Mouse (Mus musculus) heart, postnatal 0 days (tissue): ENCODE results near the gene Serpinf2. TPM values are rescaled to one million over a fixed set of nuclear protein-coding genes. Genes with fewer than 3 reads are reported as not detected.
"Not testable (repeated sequence)": the region's sequence is repeated elsewhere in the genome, so short reads cannot be mapped to it uniquely, and the experiment has no call there.

ENCODE experiments used
- ATAC-seq: fragments of 200-750 bp; cut with Nextera tagmentation; 2 replicates; pipeline ENCODE4 v1.8.0; 2017; ENCODE audit warnings: low read depth, moderate number of reproducible peaks, moderate library complexity; ENCODE audit not compliant: insufficient read depth
- DNase-seq: peaks from one replicate; pipeline ENCODE4 v3.0.0-alpha.2; 2016; ENCODE audit warnings: low spot score
- H3K27ac ChIP-seq: fragments of 300-500 bp; sonication (generic); 2 replicates; pipeline ENCODE4 v1.5.1; 2014; ENCODE audit warnings: low read depth, mild to moderate bottlenecking
- H3K27me3 ChIP-seq: fragments of 300-500 bp; sonication (generic); 2 replicates; pipeline ENCODE4 v1.6.1; 2014; ENCODE audit warnings: low read length, mixed read lengths; ENCODE audit not compliant: control insufficient read depth, insufficient read depth
- H3K36me3 ChIP-seq: fragments of 300-500 bp; sonication (generic); replicated peaks from 2 replicates; pipeline ENCODE4 v1.6.1; 2014; ENCODE audit warnings: low read length, mixed read lengths; ENCODE audit not compliant: control insufficient read depth, insufficient read depth
- H3K4me1 ChIP-seq: fragments of 300-500 bp; sonication (generic); 2 replicates; pipeline ENCODE4 v1.6.1; 2014; ENCODE audit warnings: antibody characterized with exemption; ENCODE audit not compliant: control insufficient read depth, insufficient read depth
- H3K4me2 ChIP-seq: fragments of 300-500 bp; sonication (generic); 2 replicates; pipeline ENCODE4 v1.6.1; 2014; ENCODE audit warnings: low read depth, mild to moderate bottlenecking, low read length, moderate library complexity
- H3K4me3 ChIP-seq: fragments of 300-500 bp; sonication (generic); 2 replicates; pipeline ENCODE4 v1.5.1; 2014; ENCODE audit warnings: low read depth, low read length
- H3K9ac ChIP-seq: fragments of 300-500 bp; sonication (generic); replicated peaks from 2 replicates; pipeline ENCODE4 v1.6.1; 2014; ENCODE audit warnings: low read depth, low read length, mixed read lengths
- H3K9me3 ChIP-seq: fragments of 300-500 bp; sonication (generic); replicated peaks from 2 replicates; pipeline ENCODE4 v1.6.1; 2016; ENCODE audit warnings: low read length; ENCODE audit not compliant: control insufficient read depth
- CTCF ChIP-seq: IDR thresholded peaks from 2 replicates; pipeline ENCODE4 v1.5.1; 2016; ENCODE audit warnings: antibody characterized with exemption, control low read depth, low read depth
- EP300 ChIP-seq: IDR thresholded peaks from 2 replicates; pipeline ENCODE4 v1.6.1; 2016; ENCODE audit warnings: antibody characterized with exemption, low read depth
- WGBS: fragments of 180-500 bp; shearing (Covaris S2); extraction: QIAGEN DNeasy Blood & Tissue Kit; methylation state at CpG from one replicate; pipeline ENCODE4 v1.1.7; 2014; 5-methylcytosine and 5-hydroxymethylcytosine counted together
- polyA plus RNA-seq: library from polyadenylated mRNA; unstranded; fragments of >200 nt; fragmentation: Nextera tagmentation; extraction: Ambion mirVana; gene quantifications from 2 replicates; pipeline ENCODE4 v1.2.1, GENCODE M21; 2015
- total RNA-seq: library from RNA; depleted of rRNA; stranded (reverse); fragments of >200 nt; gene quantifications from 2 replicates; pipeline ENCODE4 v1.2.3, GENCODE M21; 2014; ENCODE audit warnings: low replicate concordance

The Serpinf2 gene
- total and polyA plus RNA-seq, 2 experiments from 2014 or later, result 1.2 TPM; not detected in 1

DNA sequence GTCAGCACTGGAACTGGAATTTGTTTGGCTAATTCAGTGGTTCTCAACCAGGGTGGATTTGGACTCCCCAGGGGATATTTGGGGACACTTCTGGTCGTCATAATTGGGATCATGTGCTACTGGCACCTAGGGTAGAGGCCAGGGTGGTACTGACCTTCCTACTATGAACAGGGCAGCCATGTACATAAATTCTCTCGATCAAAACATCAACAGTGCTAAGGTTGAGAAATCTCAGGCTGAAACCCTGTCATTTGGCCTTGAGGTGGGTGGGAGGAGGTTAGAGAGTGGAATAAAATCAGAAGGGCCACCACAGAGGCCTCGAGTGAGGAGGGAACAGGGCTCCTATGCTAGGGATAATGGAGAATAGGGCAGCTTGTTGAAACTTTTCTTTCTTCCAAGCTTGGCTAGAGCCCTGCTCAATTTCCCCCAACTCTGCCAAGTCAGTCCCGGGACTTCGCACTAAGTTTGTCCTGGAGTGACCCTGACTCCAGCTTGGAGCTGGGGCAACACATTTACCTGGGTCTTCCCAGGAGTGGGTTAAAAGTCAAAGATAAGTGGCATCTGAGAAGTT lies 19.8 kb upstream of the Serpinf2 start:
- no peaks in the 10 kb centered on the region for H3K9me3 ChIP-seq
- WGBS, result 53% methylated on average over 5 of the region's 5 CpGs
- H3K27me3 ChIP-seq, result no peaks in the 10 kb centered on the region
- TF ChIP-seq EP300, result no peak
- no peak for TF ChIP-seq CTCF
- H3K9ac ChIP-seq, result no peak overlapping the region
- no peak overlapping the region for H3K4me3 ChIP-seq
- ATAC-seq (no peak), DNase-seq (no peak)
- H3K36me3 ChIP-seq, result peaks cover 9% of the 10 kb centered on the region; the same call in 1 of the 2 replicates
- peaks cover 32% of the 10 kb centered on the region for H3K4me1 ChIP-seq
- H3K27ac ChIP-seq, result peak overlapping the region; percentile 97
- H3K4me2 ChIP-seq, result peak overlapping the region; percentile 86; the same call in 1 of the 2 replicates

DNA sequence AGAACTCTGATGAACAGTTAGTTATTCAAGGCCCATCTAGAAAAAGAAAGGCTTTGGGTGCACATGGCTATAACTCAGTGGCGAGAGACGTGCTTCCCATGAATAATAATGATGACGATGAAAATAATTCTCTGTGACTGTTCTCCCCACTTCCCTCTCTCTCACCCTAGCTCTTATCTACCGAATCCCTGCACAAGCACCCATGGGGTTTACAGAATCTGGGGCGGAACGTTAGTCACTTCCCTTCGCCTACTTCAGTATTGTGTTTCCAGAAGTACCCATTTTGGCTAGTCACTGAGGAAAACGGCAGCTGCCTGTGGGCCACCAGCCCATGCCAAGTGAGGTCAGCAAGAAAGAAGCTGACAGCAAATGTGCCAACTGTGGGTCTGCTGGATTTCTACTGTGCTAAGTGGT lies 19.2 kb upstream of the Serpinf2 start:
- WGBS, result 43% methylated on average over 8 of the region's 8 CpGs
- Histone ChIP-seq H3K4me3 (no peak overlapping the region), H3K27me3 (no peaks in the 10 kb centered on the region), H3K9me3 (no peaks in the 10 kb centered on the region), H3K4me2 (no peak overlapping the region), H3K36me3 (peaks cover 3% of the 10 kb centered on the region; the same call in 1 of the 2 replicates), H3K4me1 (peaks cover 34% of the 10 kb centered on the region), H3K9ac (no peak overlapping the region), H3K27ac (peak overlapping the region; percentile 97; the same call in 1 of the 2 replicates)
- DNase-seq, result no peak
- no peak for ATAC-seq
- TF ChIP-seq CTCF (no peak), EP300 (no peak)

GRCm38 (mm10) chr11:75458169-75458568 lies 18.8 kb upstream of the Serpinf2 start:
- TF ChIP-seq CTCF (peak; percentile 79), EP300 (no peak)
- peaks cover 34% of the 10 kb centered on the region for H3K4me1 ChIP-seq
- 7% methylated on average over 3 of the region's 3 CpGs for WGBS
- no peaks in the 10 kb centered on the region for H3K27me3 ChIP-seq
- no peak overlapping the region for H3K4me3 ChIP-seq
- ATAC-seq, result no peak
- no peak overlapping the region for H3K4me2 ChIP-seq
- H3K9me3 ChIP-seq, result no peaks in the 10 kb centered on the region
- H3K9ac ChIP-seq, result no peak overlapping the region
- no peaks in the 10 kb centered on the region for H3K36me3 ChIP-seq
- no peak for DNase-seq
- no peak overlapping the region; the same call in 1 of the 2 replicates for H3K27ac ChIP-seq

- WGBS, result 84% methylated on average over 7 of the region's 7 CpGs
- Histone ChIP-seq H3K36me3 (peaks cover 8% of the 10 kb centered on the region; the same call in 1 of the 2 replicates), H3K27ac (no peak overlapping the region), H3K27me3 (no peaks in the 10 kb centered on the region), H3K4me3 (no peak overlapping the region), H3K9ac (no peak overlapping the region), H3K4me2 (no peak overlapping the region), H3K4me1 (peaks cover 28% of the 10 kb centered on the region), H3K9me3 (no peaks in the 10 kb centered on the region)
- TF ChIP-seq CTCF (no peak), EP300 (no peak)
- DNase-seq (no peak), ATAC-seq (no peak)
These were observed 17.1 kb upstream of the Serpinf2 start for GRCm38 (mm10) chr11:75456440-75456871.

DNA sequence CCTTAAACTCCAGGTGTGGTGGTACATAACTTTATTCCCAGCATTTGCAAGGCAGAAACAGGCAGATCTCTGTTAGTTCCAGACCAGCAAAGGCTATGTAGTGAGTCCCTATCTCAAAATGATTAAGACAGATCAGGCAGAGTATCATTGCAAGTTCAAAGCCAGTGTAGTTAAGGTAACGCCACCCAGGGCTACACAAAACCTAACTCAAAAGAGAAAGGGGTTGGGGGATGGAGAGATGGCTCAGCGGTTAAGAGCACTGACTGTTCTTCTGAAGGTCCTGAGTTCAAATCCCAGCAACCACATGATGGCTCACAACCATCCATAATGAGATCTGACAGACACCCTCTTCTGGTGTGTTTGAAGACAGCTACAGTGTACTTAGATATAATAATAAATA lies 16.6 kb upstream of the Serpinf2 start:
- H3K4me3 ChIP-seq, ATAC-seq, DNase-seq, H3K27ac ChIP-seq, H3K9me3 ChIP-seq, H3K27me3 ChIP-seq, H3K4me2 ChIP-seq, H3K9ac ChIP-seq: not testable (repeated sequence)
- Histone ChIP-seq H3K4me1 (peaks cover 28% of the 10 kb centered on the region), H3K36me3 (peaks cover 13% of the 10 kb centered on the region; the same call in 1 of the 2 replicates)
- 91% methylated on average over 2 of the region's 2 CpGs for WGBS
